Mouse (Mus musculus) midbrain, embryonic 16.5 days (tissue): Measurements from ENCODE around the gene Entpd5. TPM values are rescaled to one million over a fixed set of nuclear protein-coding genes. Genes with fewer than 3 reads are reported as not detected.
"Not testable (repeated sequence)": the region's sequence is repeated elsewhere in the genome, so short reads cannot be mapped to it uniquely, and the experiment has no call there.

Experiments used
- ATAC-seq: fragments of 200-750 bp; cut with Nextera tagmentation; 2 replicates; pipeline ENCODE4 v1.8.0; 2017; ENCODE audit warnings: moderate TSS enrichment
- H3K27ac ChIP-seq: fragments of 300-500 bp; sonication (generic); 2 replicates; pipeline ENCODE4 v1.5.1; 2014; ENCODE audit warnings: mild to moderate bottlenecking, low read length, mixed read lengths
- H3K27me3 ChIP-seq: fragments of 300-500 bp; sonication (generic); 2 replicates; pipeline ENCODE4 v1.6.1; 2014; ENCODE audit warnings: low read depth, low read length, mixed read lengths; ENCODE audit not compliant: control insufficient read depth, insufficient read depth
- H3K36me3 ChIP-seq: fragments of 300-500 bp; sonication (generic); 2 replicates; pipeline ENCODE4 v1.6.1; 2014; ENCODE audit warnings: mild to moderate bottlenecking, low read length, moderate library complexity, mixed read lengths; ENCODE audit not compliant: control insufficient read depth, insufficient read depth
- H3K4me1 ChIP-seq: fragments of 300-500 bp; sonication (generic); 2 replicates; pipeline ENCODE4 v1.6.1; 2014; ENCODE audit warnings: mild to moderate bottlenecking, low read length, mixed read lengths; ENCODE audit not compliant: control insufficient read depth, insufficient read depth
- H3K4me2 ChIP-seq: fragments of 300-500 bp; sonication (generic); 2 replicates; pipeline ENCODE4 v1.6.1; 2014; ENCODE audit warnings: mild to moderate bottlenecking, low read length, mixed read lengths
- H3K4me3 ChIP-seq: fragments of 300-500 bp; sonication (generic); 2 replicates; pipeline ENCODE4 v1.5.1; 2014; ENCODE audit warnings: low read depth, mild to moderate bottlenecking, low read length, moderate library complexity, mixed read lengths
- H3K9ac ChIP-seq: fragments of 300-500 bp; sonication (generic); 2 replicates; pipeline ENCODE4 v1.6.1; 2014; ENCODE audit warnings: low read depth, low read length, mixed read lengths
- H3K9me3 ChIP-seq: fragments of 300-500 bp; sonication (generic); replicated peaks from 2 replicates; pipeline ENCODE4 v1.6.1; 2014; ENCODE audit warnings: mild to moderate bottlenecking, low read length, mixed read lengths; ENCODE audit not compliant: control insufficient read depth, poor library complexity, severe bottlenecking
- WGBS: fragments of 180-500 bp; shearing (Covaris S2); extraction: QIAGEN DNeasy Blood & Tissue Kit; methylation state at CpG from one replicate; pipeline ENCODE4 v1.1.7; 2014; 5-methylcytosine and 5-hydroxymethylcytosine counted together
- polyA plus RNA-seq: library from polyadenylated mRNA; unstranded; fragments of >200 nt; fragmentation: Nextera tagmentation; extraction: Ambion mirVana; gene quantifications from 2 replicates; pipeline ENCODE4 v1.2.1, GENCODE M21; 2015

Entpd5 gene
- polyA plus RNA-seq, 1 experiment from 2014 or later, result 13.8 TPM

DNA sequence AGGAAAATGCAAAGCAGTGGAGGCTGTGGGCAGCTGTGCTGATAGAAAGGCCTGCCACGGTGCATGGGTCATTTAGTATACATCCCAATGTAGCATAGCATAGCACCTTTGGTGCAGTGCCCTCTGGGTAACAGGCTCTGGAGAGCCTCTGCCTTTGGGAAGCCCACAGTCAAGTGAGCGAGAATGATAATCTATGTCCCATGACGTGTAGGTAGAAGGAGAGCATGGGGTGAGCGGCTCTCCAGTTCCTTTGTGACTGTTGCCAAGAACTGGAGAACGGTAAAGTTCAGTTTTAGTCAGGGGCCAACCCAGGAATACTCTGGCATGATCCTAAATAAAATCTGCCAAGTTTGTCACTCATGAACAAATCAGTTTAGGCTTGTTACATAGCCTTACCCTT is 37.2 kb downstream of the Entpd5 start:
- Histone ChIP-seq H3K4me3 (no peak overlapping the region), H3K4me1 (no peaks in the 10 kb centered on the region), H3K36me3 (peaks cover 37% of the 10 kb centered on the region), H3K4me2 (no peak overlapping the region), H3K27me3 (no peaks in the 10 kb centered on the region), H3K27ac (no peak overlapping the region), H3K9ac (no peak overlapping the region), H3K9me3 (no peaks in the 10 kb centered on the region)
- 93% methylated on average over 5 of the region's 5 CpGs for WGBS
- no peak for ATAC-seq

DNA sequence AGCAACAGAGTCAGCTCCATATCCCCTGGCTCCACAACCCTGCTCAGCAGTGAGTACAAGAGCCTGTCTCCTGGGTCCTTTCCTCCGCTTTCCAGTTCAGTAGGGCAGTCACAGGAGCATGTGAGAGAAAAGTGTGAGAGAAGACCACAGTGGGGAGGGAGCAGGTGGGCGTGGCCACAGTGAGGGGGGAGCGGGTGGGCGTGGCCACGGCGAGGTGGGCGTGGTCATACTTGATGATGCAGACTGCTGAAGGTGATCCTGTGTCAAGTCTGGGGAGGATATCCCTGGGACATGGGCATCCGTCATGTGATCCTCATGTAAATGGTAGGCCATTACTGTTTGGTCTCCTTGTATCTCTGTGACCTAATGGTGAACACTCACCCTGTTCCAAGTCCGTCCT is 41.9 kb downstream of the Entpd5 start:
- no peak for ATAC-seq
- Histone ChIP-seq H3K4me1 (peaks cover 14% of the 10 kb centered on the region), H3K27ac (no peak overlapping the region), H3K9ac (no peak overlapping the region), H3K36me3 (peaks cover 27% of the 10 kb centered on the region), H3K9me3 (no peaks in the 10 kb centered on the region), H3K4me2 (no peak overlapping the region), H3K4me3 (no peak overlapping the region), H3K27me3 (no peaks in the 10 kb centered on the region)
- 73% methylated on average over 9 of the region's 9 CpGs for whole genome bisulfite sequencing

DNA sequence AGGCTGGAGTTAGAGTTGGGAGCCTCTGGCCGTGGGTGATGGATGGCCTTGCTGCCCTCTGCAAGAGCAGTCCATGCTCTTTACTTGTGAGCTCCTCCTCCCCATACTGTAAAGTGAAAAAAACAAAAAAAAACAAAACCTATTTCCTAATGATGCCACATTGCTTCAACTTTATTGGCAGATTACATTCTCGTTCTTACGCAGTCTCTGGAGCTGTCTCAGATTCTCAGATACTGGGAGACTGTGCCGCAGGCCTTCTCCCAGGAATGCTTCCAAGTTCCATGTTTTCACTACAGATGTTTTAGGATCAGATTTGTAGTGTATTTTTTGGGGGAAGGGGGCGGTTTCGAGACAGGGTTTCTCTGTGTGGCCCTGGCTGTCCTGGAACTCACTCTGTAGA is 43.7 kb downstream of the Entpd5 start:
- H3K4me2 ChIP-seq, result no peak overlapping the region
- no peak overlapping the region for H3K27ac ChIP-seq
- H3K4me1 ChIP-seq, result peaks cover 22% of the 10 kb centered on the region
- peaks cover 10% of the 10 kb centered on the region for H3K36me3 ChIP-seq
- H3K9me3 ChIP-seq, result no peaks in the 10 kb centered on the region
- WGBS, result 97% methylated on average over 6 of the region's 6 CpGs
- H3K9ac ChIP-seq, result no peak overlapping the region
- ATAC-seq, result no peak
- no peaks in the 10 kb centered on the region for H3K27me3 ChIP-seq
- H3K4me3 ChIP-seq, result no peak overlapping the region

DNA sequence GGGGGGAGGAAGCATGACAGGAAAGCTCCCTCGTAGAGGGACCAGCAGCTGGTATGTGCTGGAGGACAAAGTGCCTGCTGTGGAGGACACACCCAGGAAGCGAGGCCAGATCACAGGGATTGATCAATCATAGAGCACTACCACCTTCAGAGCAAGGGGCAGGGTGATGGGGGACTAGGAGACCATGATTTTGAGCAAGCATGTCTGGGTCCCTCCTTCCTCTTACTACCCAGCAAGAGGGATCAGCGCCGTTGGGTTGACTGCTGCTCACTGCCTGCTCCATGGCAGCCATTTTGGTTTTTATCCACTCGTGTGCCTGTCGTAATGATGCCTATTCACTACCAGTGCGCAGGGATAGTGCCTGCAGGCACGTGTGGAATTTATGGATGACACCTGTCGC is 44.5 kb downstream of the Entpd5 start:
- Histone ChIP-seq H3K27ac (no peak overlapping the region), H3K4me1 (peaks cover 22% of the 10 kb centered on the region), H3K9ac (no peak overlapping the region), H3K36me3 (peaks cover 7% of the 10 kb centered on the region; the same call in 1 of the 2 replicates), H3K4me3 (no peak overlapping the region), H3K9me3 (no peaks in the 10 kb centered on the region), H3K27me3 (no peaks in the 10 kb centered on the region), H3K4me2 (no peak overlapping the region)
- 88% methylated on average over 9 of the region's 9 CpGs for WGBS
- no peak for ATAC-seq

DNA sequence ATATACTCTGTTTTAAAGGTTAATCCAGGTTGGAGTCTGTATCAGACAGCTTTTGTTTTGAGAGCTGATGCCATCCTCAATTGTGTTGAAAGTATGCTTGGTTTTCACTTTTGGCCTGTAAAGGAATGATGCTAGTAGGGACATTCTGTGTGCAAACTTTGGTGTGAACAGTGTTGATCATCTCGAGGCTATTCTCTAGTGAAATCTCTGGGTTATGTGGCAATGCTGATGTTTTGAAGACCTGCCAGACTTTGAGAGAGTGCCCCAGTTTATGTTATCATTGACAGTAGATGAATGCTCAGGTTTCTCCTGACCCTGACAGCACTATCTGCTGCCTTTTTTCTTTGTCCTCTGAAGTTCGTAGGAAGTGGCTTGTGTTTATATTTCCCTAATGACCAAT is 46.0 kb downstream of the Entpd5 start:
- H3K4me2 ChIP-seq, result peak overlapping the region; percentile 91
- no peak overlapping the region for H3K9ac ChIP-seq
- peak overlapping the region; percentile 99 for H3K4me3 ChIP-seq
- peaks cover 22% of the 10 kb centered on the region for H3K4me1 ChIP-seq
- ATAC-seq, result no peak
- H3K27ac ChIP-seq, result no peak overlapping the region
- no peaks in the 10 kb centered on the region for H3K9me3 ChIP-seq
- no peaks in the 10 kb centered on the region for H3K36me3 ChIP-seq
- no peaks in the 10 kb centered on the region for H3K27me3 ChIP-seq
- 79% methylated on average over 2 of the region's 2 CpGs for WGBS

DNA sequence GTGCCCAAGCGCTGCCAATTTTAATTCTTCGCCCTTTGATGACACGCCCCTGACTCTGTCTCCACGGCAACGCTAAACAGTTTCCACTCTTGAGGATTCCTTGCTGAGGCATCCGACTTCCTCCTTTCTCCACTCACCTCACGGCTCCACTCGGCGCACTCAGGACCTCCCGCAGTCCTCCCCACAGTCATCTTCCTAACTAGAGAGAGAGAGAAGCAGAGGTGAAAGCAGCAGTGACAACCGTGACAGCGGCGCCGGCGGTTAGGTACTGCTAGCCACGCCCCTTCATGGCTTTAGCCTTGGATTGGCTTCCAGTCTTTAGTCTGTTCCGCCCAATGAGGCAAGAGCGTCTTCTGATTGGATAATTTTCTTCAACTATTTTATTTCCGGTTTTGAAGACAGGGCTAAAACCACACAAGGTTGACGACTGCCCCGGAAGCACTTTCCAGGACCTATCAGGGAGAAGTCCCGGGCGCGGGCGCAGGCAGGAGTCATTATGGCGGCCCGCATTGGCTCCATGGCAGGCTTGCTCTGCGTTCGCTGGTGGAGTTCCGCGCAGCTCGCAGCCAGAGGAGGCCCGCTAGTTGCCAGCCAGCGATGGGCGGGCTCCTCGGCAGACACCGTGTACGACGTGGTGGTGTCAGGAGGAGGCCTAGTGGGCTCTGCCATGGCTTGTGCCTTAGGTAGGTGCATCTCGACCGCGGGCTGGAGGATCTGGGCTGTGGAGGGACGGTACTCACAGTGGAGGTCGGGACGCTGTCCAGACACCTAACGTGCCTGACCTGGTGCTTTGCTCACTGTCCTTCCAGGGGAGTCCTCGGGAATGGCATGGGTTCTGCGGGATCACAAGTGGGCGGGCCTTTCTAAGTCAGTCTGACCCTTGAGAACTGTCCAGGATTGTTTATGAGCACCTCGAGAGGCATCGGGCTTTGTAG is 47.0 kb downstream of the Entpd5 start, which contains the start of the genes Coq6 and Fam161b:
Coq6 (plus strand) TSS at position 103 of the 935 bp plus-strand sequence.
Fam161b (minus strand) TSS at position 279 of the 935 bp plus-strand sequence.
- peak within 1 kb of the TSS; percentile 91 for H3K4me2 ChIP-seq
- H3K27ac ChIP-seq, result peak within 1 kb of the TSS; percentile 80
- peaks cover 4% of the 10 kb centered on the region for H3K36me3 ChIP-seq
- no peaks in the 10 kb centered on the region for H3K9me3 ChIP-seq
- under 1% methylated on average over 51 of the region's 51 CpGs for WGBS
- no peaks in the 10 kb centered on the region for H3K27me3 ChIP-seq
- H3K9ac ChIP-seq, result peak within 1 kb of the TSS; percentile 95
- H3K4me1 ChIP-seq, result peaks cover 22% of the 10 kb centered on the region
- H3K4me3 ChIP-seq, result peak within 1 kb of the TSS; percentile 99
- ATAC-seq, result peak; percentile 99

DNA sequence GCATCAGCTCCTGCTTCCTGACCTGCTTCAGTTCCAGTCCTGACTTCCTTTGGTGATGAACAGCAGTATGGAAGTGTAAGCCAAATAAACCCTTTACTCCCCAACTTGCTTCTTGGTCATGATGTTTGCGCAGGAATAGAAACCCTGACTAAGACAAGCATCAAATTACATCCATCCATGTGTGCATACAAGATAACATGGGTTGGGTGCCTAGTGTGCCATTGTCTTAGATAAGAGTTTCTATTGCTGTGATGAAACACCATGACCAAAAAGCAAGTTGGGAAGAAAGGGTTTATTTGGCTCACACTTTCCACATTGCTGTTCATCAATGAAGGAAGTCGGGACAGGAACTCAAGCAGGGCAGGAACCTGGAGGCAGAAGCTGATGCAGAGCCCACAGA is 50.1 kb downstream of the Entpd5 start:
- 84% methylated on average over 2 of the region's 2 CpGs for WGBS
- ATAC-seq, result not testable (repeated sequence)

DNA sequence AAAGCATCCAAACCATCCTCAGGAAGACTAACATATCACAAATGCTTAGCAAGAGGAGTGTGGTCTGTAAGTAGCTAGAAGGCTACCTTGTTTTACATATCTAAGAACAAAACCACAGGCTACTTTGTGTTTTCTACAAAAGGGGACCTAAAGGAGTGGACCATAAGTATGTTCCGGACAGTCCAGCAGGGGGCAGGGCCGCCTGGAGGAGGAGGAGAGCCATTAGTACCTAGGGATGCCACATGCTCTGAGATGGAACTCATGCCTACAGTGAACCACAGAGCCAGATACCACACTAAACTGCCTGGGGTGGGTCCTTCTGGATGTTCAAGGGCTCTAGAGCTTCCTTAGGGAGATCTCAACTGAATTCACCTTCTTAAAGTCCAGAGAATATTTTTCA is 61.6 kb downstream of the Entpd5 start:
- H3K4me3 ChIP-seq, result no peak overlapping the region
- H3K27me3 ChIP-seq, result no peaks in the 10 kb centered on the region
- no peak overlapping the region for H3K4me2 ChIP-seq
- H3K36me3 ChIP-seq, result peaks cover 35% of the 10 kb centered on the region
- H3K27ac ChIP-seq, result no peak overlapping the region
- H3K9ac ChIP-seq, result no peak overlapping the region
- ATAC-seq, result no peak
- no peaks in the 10 kb centered on the region for H3K9me3 ChIP-seq
- WGBS, result 45% methylated on average over 2 of the region's 2 CpGs
- no peaks in the 10 kb centered on the region for H3K4me1 ChIP-seq

More for the DNA sequence above, 50.1 kb downstream of the Entpd5 start:
- not testable (repeated sequence) for H3K27ac ChIP-seq, H3K4me3 ChIP-seq, H3K4me2 ChIP-seq, H3K9me3 ChIP-seq, H3K27me3 ChIP-seq, H3K9ac ChIP-seq
- H3K4me1 ChIP-seq, result peaks cover 22% of the 10 kb centered on the region
- peaks cover 22% of the 10 kb centered on the region for H3K36me3 ChIP-seq

DNA sequence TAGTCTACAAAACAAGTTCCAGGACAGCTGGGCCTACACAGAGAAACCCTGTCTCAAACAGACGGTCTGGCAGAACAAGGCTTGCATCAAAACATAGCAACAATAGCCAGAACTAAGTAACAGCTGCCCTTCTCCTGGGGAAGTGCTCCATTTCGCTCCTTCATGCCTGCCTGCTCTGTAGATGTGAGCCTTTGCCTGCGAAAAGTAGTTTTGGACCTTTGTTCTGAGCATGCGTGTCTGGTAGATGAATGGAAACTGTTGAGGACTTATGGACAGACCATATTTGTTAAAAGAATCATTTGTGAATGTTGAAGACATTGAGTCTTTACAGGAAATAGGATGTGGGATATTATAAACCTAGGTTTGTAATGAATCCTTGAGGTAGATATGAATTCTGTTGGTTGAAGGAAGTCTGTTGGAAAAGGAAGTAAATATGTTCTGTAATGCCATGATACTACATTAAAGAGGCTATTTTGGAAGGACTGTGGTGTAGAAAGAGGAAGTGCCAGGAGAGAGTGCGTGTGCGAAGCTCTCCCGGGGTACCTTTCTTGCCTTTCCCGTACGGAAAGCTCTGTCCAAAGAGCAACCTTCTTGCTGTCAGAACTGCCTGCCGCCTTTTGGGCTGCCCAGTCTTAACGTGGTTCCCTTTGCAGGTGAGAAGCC is 71.7 kb downstream of the Entpd5 start:
- ATAC-seq, result no peak
- Histone ChIP-seq H3K9me3 (no peaks in the 10 kb centered on the region), H3K27ac (no peak overlapping the region), H3K4me1 (no peaks in the 10 kb centered on the region), H3K27me3 (no peaks in the 10 kb centered on the region), H3K4me2 (no peak overlapping the region), H3K36me3 (peaks cover 34% of the 10 kb centered on the region), H3K4me3 (no peak overlapping the region), H3K9ac (no peak overlapping the region)
- WGBS, result 93% methylated on average over 11 of the region's 11 CpGs
